Mouse (Mus musculus): ENCODE measurements around the gene Dpm3. TPM values are rescaled to one million over a fixed set of nuclear protein-coding genes. Genes with fewer than 3 reads are reported as not detected.

Dpm3 gene
- polyA plus RNA-seq, 2 experiments, result 64.3 to 89.7 TPM

DNA sequence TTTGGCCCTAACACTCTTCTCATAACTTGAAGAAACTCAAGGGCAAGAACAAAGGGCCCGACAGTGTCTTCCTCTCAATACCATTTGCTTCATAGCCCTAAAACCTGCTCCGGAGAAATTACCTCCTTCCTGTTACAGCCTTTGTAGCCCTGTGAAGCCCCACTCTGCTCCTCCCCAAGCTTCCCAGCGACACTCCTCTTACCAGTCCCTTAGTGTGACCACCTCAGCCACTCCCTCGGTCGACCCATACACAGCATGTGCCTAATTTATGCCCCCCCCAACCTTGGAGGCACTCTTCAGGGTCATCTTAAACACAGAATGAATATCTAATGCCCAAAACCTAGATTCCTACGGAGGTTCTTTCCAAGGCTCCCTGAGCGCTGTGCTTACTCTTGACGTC, 19.5 kb downstream of the Dpm3 start:
- H3K27me3 ChIP-seq (ENCODE audit: control insufficient read depth, insufficient read depth, low read length), result peaks cover 44% of the 10 kb centered on the region
- no peak for DNase-seq (ENCODE audit: low read depth in 3 of 3, low spot score in 3 of 3)

GRCm38 (mm10) chr3:89279153-89279890, 20.2 kb downstream of the Dpm3 start:
- peaks cover 44% of the 10 kb centered on the region for H3K27me3 ChIP-seq (ENCODE audit: control insufficient read depth, insufficient read depth, low read length)
- 3% methylated on average over 35 of the region's 35 CpGs for WGBS (ENCODE audit: insufficient replicate concordance)

More for the DNA sequence above, 19.5 kb downstream of the Dpm3 start:
- peak overlapping the region; percentile 48 for H3K4me2 ChIP-seq (ENCODE audit: low read depth)
- peak overlapping the region; percentile 18 to 49 for H3K4me3 ChIP-seq (ENCODE audit: insufficient read depth in 1 of 2, low read depth in 2 of 2, low read length in 2 of 2)
- WGBS (ENCODE audit: insufficient replicate concordance), result 13% methylated on average over 8 of the region's 8 CpGs
- no peaks in the 10 kb centered on the region for H3K9me3 ChIP-seq (ENCODE audit: control insufficient read depth, low read length)
- H3K36me3 ChIP-seq (replicated peaks; ENCODE audit: control insufficient read depth, insufficient read depth, low read depth), result no peaks in the 10 kb centered on the region
- H3K27ac ChIP-seq, result no peak overlapping the region
- H3K9ac ChIP-seq (replicated peaks), result no peak overlapping the region
- TF ChIP-seq CTCF (IDR thresholded peaks at IDR 0.05; ENCODE audit: low read depth), result no peak
- no peak for ATAC-seq (ENCODE audit: insufficient read depth)
- no peaks in the 10 kb centered on the region for H3K4me1 ChIP-seq (replicated peaks; ENCODE audit: control insufficient read depth in 2 of 2, insufficient read depth in 2 of 2, low read length in 1 of 2)

DNA sequence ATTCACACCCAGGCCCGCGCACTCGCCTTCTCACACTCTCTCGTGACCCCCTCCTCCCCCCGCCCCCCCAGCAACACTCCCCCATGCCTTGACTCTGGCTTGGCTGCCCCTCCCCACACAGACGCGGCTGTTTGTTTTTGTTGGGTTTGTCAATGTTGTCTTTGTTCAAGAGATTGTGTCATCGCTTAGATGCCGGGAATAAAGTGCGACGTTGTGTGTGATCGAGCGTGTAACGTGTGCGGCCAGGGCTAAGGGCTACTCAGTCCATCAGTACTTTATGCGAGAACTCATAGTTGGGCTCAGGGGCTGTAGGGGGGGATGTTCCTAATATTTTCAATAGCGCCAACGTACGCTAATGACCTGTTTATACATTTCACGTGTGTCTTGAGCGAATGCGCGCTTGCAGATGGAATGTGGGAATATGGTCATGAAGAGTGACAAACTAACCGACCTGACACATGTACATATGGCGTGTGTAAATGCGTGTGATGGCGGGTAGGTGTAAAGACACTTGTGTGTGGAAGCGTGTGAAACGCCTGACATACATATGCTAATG, 21.0 kb downstream of the Dpm3 start:
- Histone ChIP-seq H3K4me3 (ENCODE audit: insufficient read depth in 1 of 2, low read depth in 2 of 2, low read length in 2 of 2) (peak overlapping the region; percentile 46 to 49), H3K4me1 (replicated peaks; ENCODE audit: control insufficient read depth in 2 of 2, insufficient read depth in 2 of 2, low read length in 1 of 2) (no peaks in the 10 kb centered on the region), H3K36me3 (replicated peaks; ENCODE audit: control insufficient read depth, insufficient read depth, low read depth) (no peaks in the 10 kb centered on the region), H3K27ac (no peak overlapping the region), H3K27me3 (ENCODE audit: control insufficient read depth, insufficient read depth, low read length) (peaks cover 44% of the 10 kb centered on the region), H3K9me3 (ENCODE audit: control insufficient read depth, low read length) (no peaks in the 10 kb centered on the region), H3K4me2 (ENCODE audit: low read depth) (peak overlapping the region; percentile 48), H3K9ac (replicated peaks) (no peak overlapping the region)
- WGBS (ENCODE audit: insufficient replicate concordance), result under 1% methylated on average over 28 of the region's 29 CpGs
- DNase-seq (ENCODE audit: low read depth in 3 of 3, low spot score in 3 of 3) (no peak), ATAC-seq (ENCODE audit: insufficient read depth) (no peak)
- TF ChIP-seq EP300 (IDR thresholded peaks at IDR 0.05; ENCODE audit: low read depth) (no peak), CTCF (IDR thresholded peaks at IDR 0.05; ENCODE audit: low read depth) (no peak)

More at GRCm38 (mm10) chr3:89279153-89279890, 20.2 kb downstream of the Dpm3 start:
- no peaks in the 10 kb centered on the region for H3K36me3 ChIP-seq (replicated peaks; ENCODE audit: control insufficient read depth, insufficient read depth, low read depth)
- no peaks in the 10 kb centered on the region for H3K4me1 ChIP-seq (replicated peaks; ENCODE audit: control insufficient read depth in 2 of 2, insufficient read depth in 2 of 2, low read length in 1 of 2)
- DNase-seq (ENCODE audit: low read depth in 3 of 3, low spot score in 3 of 3), result peak in 1 of 3 experiments; percentile 33
- peak overlapping the region; percentile 46 to 49 for H3K4me3 ChIP-seq (ENCODE audit: insufficient read depth in 1 of 2, low read depth in 2 of 2, low read length in 2 of 2)
- peak; percentile 43 for ATAC-seq (ENCODE audit: insufficient read depth)
- H3K9ac ChIP-seq (replicated peaks), result no peak overlapping the region; the same call in 1 of the 2 replicates
- no peak overlapping the region for H3K27ac ChIP-seq
- TF ChIP-seq CTCF (IDR thresholded peaks at IDR 0.05; ENCODE audit: low read depth) (no peak), EP300 (IDR thresholded peaks at IDR 0.05; ENCODE audit: low read depth) (no peak)
- no peaks in the 10 kb centered on the region for H3K9me3 ChIP-seq (ENCODE audit: control insufficient read depth, low read length)
- peak overlapping the region; percentile 48 for H3K4me2 ChIP-seq (ENCODE audit: low read depth)

GRCm38 (mm10) chr3:89280606-89281511, 21.7 kb downstream of the Dpm3 start, which contains the start of gene Efna1:
Gene Efna1, minus strand, starts transcription at chr3:89281142.
- H3K36me3 ChIP-seq (replicated peaks; ENCODE audit: control insufficient read depth, insufficient read depth, low read depth), result no peaks in the 10 kb centered on the region
- H3K4me1 ChIP-seq (replicated peaks; ENCODE audit: control insufficient read depth in 2 of 2, insufficient read depth in 2 of 2, low read length in 1 of 2), result no peaks in the 10 kb centered on the region
- no peak within 1 kb of the TSS for H3K27ac ChIP-seq
- no peak within 1 kb of the TSS for H3K9ac ChIP-seq (replicated peaks)
- H3K9me3 ChIP-seq (ENCODE audit: control insufficient read depth, low read length), result no peaks in the 10 kb centered on the region
- peak within 1 kb of the TSS; percentile 48 for H3K4me2 ChIP-seq (ENCODE audit: low read depth)
- no peak for TF ChIP-seq EP300 (IDR thresholded peaks at IDR 0.05; ENCODE audit: low read depth)
- TF ChIP-seq CTCF (IDR thresholded peaks at IDR 0.05; ENCODE audit: low read depth), result no peak
- peaks cover 44% of the 10 kb centered on the region for H3K27me3 ChIP-seq (ENCODE audit: control insufficient read depth, insufficient read depth, low read length)
- peak within 1 kb of the TSS; percentile 28 to 49 for H3K4me3 ChIP-seq (ENCODE audit: insufficient read depth in 1 of 2, low read depth in 2 of 2, low read length in 2 of 2)
- under 1% methylated on average over 52 of the region's 52 CpGs for WGBS (ENCODE audit: insufficient replicate concordance)
- DNase-seq (ENCODE audit: low read depth in 3 of 3, low spot score in 3 of 3) (no peak), ATAC-seq (ENCODE audit: insufficient read depth) (peak; percentile 31)

Measured in liver, embryonic 14.5 days (tissue).